Mouse (Mus musculus): ENCODE measurements around the gene Ebpl. TPM values are rescaled to one million over a fixed set of nuclear protein-coding genes. Genes with fewer than 3 reads are reported as not detected.

Gene Ebpl
- 1 to 10 TPM; 1.1 to 1.2 TPM for total RNA-seq (2021)
- long read RNA-seq, experiment 1, full-length matches to known transcripts = 7 of 7 reads
- long read RNA-seq, experiment 1, partial matches to known transcripts = 0 of 7 reads
- long read RNA-seq, experiment 1, other reads (novel, unspliced or antisense) = 0 of 7 reads
- long read RNA-seq, experiment 2, full-length matches to known transcripts = 10 of 11 reads
- long read RNA-seq, experiment 2, partial matches to known transcripts = 0 of 11 reads
- long read RNA-seq, experiment 2, other reads (novel, unspliced or antisense) = 1 of 11 reads

- intact Hi-C loops (cut with DNase I) = loop anchor here (5.0 kb wide), 1 partner anchor 77 kb away; the partner anchor contains the start of gene Kpna3
- peak; percentile 92 to 95 for DNase-seq
Measured at GRCm38 (mm10) chr14:61360131-61360980, at the start of gene Ebpl. Ebpl (minus strand) TSS chr14:61360439.

- intact Hi-C loops (cut with DNase I) = no loop called here
- no peak for DNase-seq
Measured at GRCm38 (mm10) chr14:61410020-61410419, 49.8 kb upstream of the Ebpl start.

GRCm38 (mm10) chr14:61407055-61407454 lies 46.8 kb upstream of the Ebpl start:
- intact Hi-C loops (cut with DNase I) = no loop called here
- no peak for DNase-seq

- no peak for DNase-seq
- intact Hi-C loops (cut with DNase I) = no loop called here
Measured at GRCm38 (mm10) chr14:61405761-61406160, 45.5 kb upstream of the Ebpl start.

GRCm38 (mm10) chr14:61404941-61405340 lies 44.7 kb upstream of the Ebpl start:
- DNase-seq = no peak
- intact Hi-C loops (cut with DNase I) = loop anchor here (5.0 kb wide), 1 partner anchor 32 kb away; the partner anchor contains the start of gene Kpna3

GRCm38 (mm10) chr14:61394745-61395144 lies 34.5 kb upstream of the Ebpl start:
- intact Hi-C loops (cut with DNase I) = loop anchor here (5.0 kb wide), 1 partner anchor 103 kb away; no protein-coding TSS in a partner anchor

GRCm38 (mm10) chr14:61390586-61390985 lies 30.3 kb upstream of the Ebpl start:
- intact Hi-C loops (cut with DNase I) = no loop called here
- no peak for DNase-seq

More at GRCm38 (mm10) chr14:61394745-61395144, 34.5 kb upstream of the Ebpl start:
- DNase-seq = no peak

- intact Hi-C loops (cut with DNase I) = no loop called here
- DNase-seq = no peak
Measured at GRCm38 (mm10) chr14:61367290-61367689, 7.1 kb upstream of the Ebpl start.

GRCm38 (mm10) chr14:61364656-61365055 lies 4.4 kb upstream of the Ebpl start:
- no peak for DNase-seq
- intact Hi-C loops (cut with DNase I) = loop anchor here (5.0 kb wide), 1 partner anchor 73 kb away; the partner anchor contains the start of gene Kpna3

- no peak for DNase-seq
- intact Hi-C loops (cut with DNase I) = loop anchor here (5.0 kb wide), 1 partner anchor 74 kb away; the partner anchor contains the start of gene Kpna3
Measured at GRCm38 (mm10) chr14:61363734-61364133, 3.5 kb upstream of the Ebpl start.

- no peak for DNase-seq
- intact Hi-C loops (cut with DNase I) = loop anchor here (5.0 kb wide), 1 partner anchor 75 kb away; the partner anchor contains the start of gene Kpna3
Measured at GRCm38 (mm10) chr14:61362268-61362667, 2.0 kb upstream of the Ebpl start.

GRCm38 (mm10) chr14:61360981-61361511 lies 807 bp upstream of the Ebpl start:
- intact Hi-C loops (cut with DNase I) = loop anchor here (5.0 kb wide), 1 partner anchor 76 kb away; the partner anchor contains the start of gene Kpna3
- no peak for DNase-seq

- intact Hi-C loops (cut with DNase I) = no loop called here
- DNase-seq = peak in 1 of 2 experiments; percentile 15
Measured at GRCm38 (mm10) chr14:61354251-61355235, 5.7 kb downstream of the Ebpl start.

- no peak for DNase-seq
- intact Hi-C loops (cut with DNase I) = no loop called here
Measured at GRCm38 (mm10) chr14:61350808-61351207, 9.4 kb downstream of the Ebpl start.

- DNase-seq = no peak
- intact Hi-C loops (cut with DNase I) = loop anchor here (10.0 kb wide), 1 partner anchor 905 kb away; no protein-coding TSS in a partner anchor
Measured at GRCm38 (mm10) chr14:61349876-61350275, 10.4 kb downstream of the Ebpl start.

GRCm38 (mm10) chr14:61346827-61347698 lies 13.2 kb downstream of the Ebpl start:
- intact Hi-C loops (cut with DNase I) = loop anchor here (10.0 kb wide), 1 partner anchor 908 kb away; no protein-coding TSS in a partner anchor
- DNase-seq = peak in 1 of 2 experiments; percentile 23

- intact Hi-C loops (cut with DNase I) = loop anchor here (10.0 kb wide), 1 partner anchor 910 kb away; no protein-coding TSS in a partner anchor
- no peak for DNase-seq
Measured at GRCm38 (mm10) chr14:61344590-61344989, 15.6 kb downstream of the Ebpl start.

- intact Hi-C loops (cut with DNase I) = loop anchor here (10.0 kb wide), 1 partner anchor 1115 kb away; the partner anchor contains the start of gene Gucy1b2
- no peak for DNase-seq
Measured at GRCm38 (mm10) chr14:61339381-61339780, 20.9 kb downstream of the Ebpl start.
